10 mouse cellular contexts compared by ENCODE assay signal in genomic region chr7:126536466-126536865, GRCm38 (mm10). TPM values are rescaled to one million over a fixed set of nuclear protein-coding genes. Genes with fewer than 3 reads are reported as not detected.
DNase-seq lines count a peak whose midpoint lies in the region; ATAC-seq and TF ChIP-seq lines count a peak whose summit lies in the region.
"Had no signal": no experiment of that assay in that cellular context is flagged by ENCODE, and none has a peak within 500 bp of the region (broad histone marks: within the 10 kb centered on the region; RNA-seq: fewer than 3 reads in every experiment).

No protein-coding gene starts in this region.

- no peaks in the 10 kb centered on the region for H3K9me3 ChIP-seq in kidney, embryonic 15.5 days (replicated peaks)
- H3K9me3 ChIP-seq in embryonic facial prominence, embryonic 15.5 days (replicated peaks): no peaks in the 10 kb centered on the region
- no peaks in the 10 kb centered on the region for H3K9me3 ChIP-seq in intestine, embryonic 16.5 days (ENCODE audit: control insufficient read depth, low read length)
- H3K9me3 ChIP-seq: G1E had no signal

- no peak for DNase-seq in kidney, adult 2 months
- DNase-seq in natural killer cell, adult 2 months (ENCODE audit: low spot score in 2 of 2): no peak
- DNase-seq in ovary, adult 18-20 months (ENCODE audit: low spot score): no peak
- no peak for DNase-seq in layer of hippocampus, postnatal 14 days (ENCODE audit: low spot score in 2 of 2)

- no peak for TF ChIP-seq CTCF in kidney, adult 2 months (conservative IDR thresholded peaks at IDR 0.05; ENCODE audit: insufficient read depth, insufficient read length, low read depth, low read length)

- ATAC-seq in kidney, embryonic 15.5 days (replicated peaks; ENCODE audit: low FRiP score): no peak
- no peak for ATAC-seq in embryonic facial prominence, embryonic 15.5 days (ENCODE audit: insufficient number of reproducible peaks, low FRiP score, low TSS enrichment, low read depth)
- ATAC-seq in intestine, embryonic 16.5 days: no peak

- peaks cover 8% of the 10 kb centered on the region for H3K4me1 ChIP-seq in kidney, embryonic 15.5 days
- H3K4me1 ChIP-seq in kidney, adult 2 months (ENCODE audit: control insufficient read depth, insufficient read depth, low read length): no peaks in the 10 kb centered on the region
- 0 out of 2 replicates have a peak, but pooled peaks cover 8% of the 10 kb centered on the region for H3K4me1 ChIP-seq in embryonic facial prominence, embryonic 15.5 days
- H3K4me1 ChIP-seq in intestine, embryonic 16.5 days (ENCODE audit: control insufficient read depth, insufficient read depth, low read length): peaks cover 5% of the 10 kb centered on the region; the same call in 1 of the 2 replicates

- H3K9ac ChIP-seq in kidney, embryonic 15.5 days: no peak overlapping the region
- no peak overlapping the region for H3K9ac ChIP-seq in embryonic facial prominence, embryonic 15.5 days
- peak overlapping the region; percentile 65 for H3K9ac ChIP-seq in intestine, embryonic 16.5 days (ENCODE audit: low read depth, low read length)

- no peak for TF ChIP-seq POLR2A in kidney, adult 2 months (IDR thresholded peaks at IDR 0.05; ENCODE audit: low read depth, low read length)
- TF ChIP-seq POLR2A in myocyte (IDR thresholded peaks at IDR 0.05; ENCODE audit: insufficient read length, low read depth): no peak

- no peaks in the 10 kb centered on the region for H3K79me2 ChIP-seq in myocyte (ENCODE audit: control insufficient read depth, insufficient read depth)

- H3ac ChIP-seq in myocyte (ENCODE audit: control insufficient read depth, insufficient read length): no peak overlapping the region

- H3K4me3 ChIP-seq in kidney, embryonic 15.5 days (replicated peaks): peak overlapping the region; percentile 49
- H3K4me3 ChIP-seq in kidney, adult 2 months (ENCODE audit: insufficient read depth, low read depth, low read length): no peak overlapping the region
- peak overlapping the region; percentile 49 for H3K4me3 ChIP-seq in embryonic facial prominence, embryonic 15.5 days (replicated peaks)
- H3K4me3 ChIP-seq in intestine, embryonic 16.5 days (ENCODE audit: low read length): peak overlapping the region; percentile 52
- H3K4me3 ChIP-seq in myocyte: no peak overlapping the region

- 61% methylated on average over 9 of the region's 9 CpGs for WGBS in kidney, embryonic 15.5 days
- 53% methylated on average over 9 of the region's 9 CpGs for WGBS in kidney, adult 2 months
- WGBS in embryonic facial prominence, embryonic 15.5 days: 55% methylated on average over 9 of the region's 9 CpGs
- 65% methylated on average over 9 of the region's 9 CpGs for WGBS in intestine, embryonic 16.5 days

- peaks cover 24% of the 10 kb centered on the region for H3K27me3 ChIP-seq in kidney, embryonic 15.5 days
- H3K27me3 ChIP-seq in kidney, adult 2 months (replicated peaks; ENCODE audit: control insufficient read depth, insufficient read depth, low read length): 0 out of 2 replicates have a peak, but pooled peaks cover 3% of the 10 kb centered on the region
- H3K27me3 ChIP-seq in embryonic facial prominence, embryonic 15.5 days: peaks cover 11% of the 10 kb centered on the region
- peaks cover 2% of the 10 kb centered on the region; the same call in 1 of the 2 replicates for H3K27me3 ChIP-seq in intestine, embryonic 16.5 days (replicated peaks; ENCODE audit: control insufficient read depth, insufficient read depth, low read length)
- H3K27me3 ChIP-seq in myocyte (ENCODE audit: control insufficient read depth, insufficient read depth, insufficient read length): peaks cover 15% of the 10 kb centered on the region

- H3K4me2 ChIP-seq in kidney, embryonic 15.5 days: peak overlapping the region; percentile 87
- H3K4me2 ChIP-seq in embryonic facial prominence, embryonic 15.5 days (replicated peaks): peak overlapping the region; percentile 85
- peak overlapping the region; percentile 88 for H3K4me2 ChIP-seq in intestine, embryonic 16.5 days (ENCODE audit: low read depth, low read length)
- peak overlapping the region; percentile 59 for H3K4me2 ChIP-seq in myocyte (ENCODE audit: low read depth)

- H3K36me3 ChIP-seq in kidney, embryonic 15.5 days: no peaks in the 10 kb centered on the region
- no peaks in the 10 kb centered on the region for H3K36me3 ChIP-seq in kidney, adult 2 months (ENCODE audit: control insufficient read depth, insufficient read depth, low read length)
- no peaks in the 10 kb centered on the region for H3K36me3 ChIP-seq in embryonic facial prominence, embryonic 15.5 days
- H3K36me3 ChIP-seq in intestine, embryonic 16.5 days (ENCODE audit: control insufficient read depth, insufficient read depth, low read length): no peaks in the 10 kb centered on the region
- H3K36me3 ChIP-seq in myocyte (ENCODE audit: control insufficient read depth, insufficient read depth): no peaks in the 10 kb centered on the region
- H3K36me3 ChIP-seq: G1E had no signal

- no peak overlapping the region for H3K27ac ChIP-seq in kidney, embryonic 15.5 days
- no peak overlapping the region for H3K27ac ChIP-seq in kidney, adult 2 months (ENCODE audit: insufficient read depth, low read depth, low read length)
- H3K27ac ChIP-seq in embryonic facial prominence, embryonic 15.5 days (replicated peaks): no peak overlapping the region
- no peak overlapping the region for H3K27ac ChIP-seq in intestine, embryonic 16.5 days (ENCODE audit: low read length)
- H3K27ac ChIP-seq: macrophage had no signal

TF ChIP-seq in myocyte, 11 proteins besides CTCF, POLR2A, EP300 and RAD21:
- no peak for TF ChIP-seq POLR2AphosphoS2 (IDR thresholded peaks at IDR 0.05; ENCODE audit: insufficient read length, low read depth)

RNA-seq across cellular contexts. Expression of gene Eif3c, which starts 29.7 kb away (rescaled TPM):
- polyA plus RNA-seq in kidney, embryonic 15.5 days (2015; fragmentation: Nextera tagmentation; extraction: Ambion mirVana): 231 and 236 TPM in 2 replicates
- 105 TPM in 2 replicates for polyA plus RNA-seq in kidney, adult 2 months (2012; rRNA removed)
- 176 and 188 TPM in 2 replicates for polyA plus RNA-seq in embryonic facial prominence, embryonic 15.5 days (2015; fragmentation: Nextera tagmentation; extraction: Ambion mirVana)
- 180 and 194 TPM in 2 replicates for polyA plus RNA-seq in intestine, embryonic 16.5 days (2015; fragmentation: Nextera tagmentation; extraction: Ambion mirVana)
- 344 TPM for polyA plus RNA-seq in myocyte (2012; fragmentation: generic; extraction: Trizol)
- 100 to 1,000 TPM; 182 to 189 TPM for total RNA-seq in layer of hippocampus, postnatal 14 days (2021)

RNA-seq across cellular contexts. Expression of gene Atxn2l, which starts 33.2 kb away (rescaled TPM):
- 49.3 and 51.7 TPM in 2 replicates for polyA plus RNA-seq in kidney, embryonic 15.5 days (2015; fragmentation: Nextera tagmentation; extraction: Ambion mirVana)
- polyA plus RNA-seq in kidney, adult 2 months (2012; rRNA removed): 70.6 and 90.5 TPM in 2 replicates
- polyA plus RNA-seq in embryonic facial prominence, embryonic 15.5 days (2015; fragmentation: Nextera tagmentation; extraction: Ambion mirVana): 52.1 and 58.0 TPM in 2 replicates
- polyA plus RNA-seq in intestine, embryonic 16.5 days (2015; fragmentation: Nextera tagmentation; extraction: Ambion mirVana): 25.8 and 29.4 TPM in 2 replicates
- 104 TPM for polyA plus RNA-seq in myocyte (2012; fragmentation: generic; extraction: Trizol)
- total RNA-seq in layer of hippocampus, postnatal 14 days (2021): 100 to 1,000 TPM; 122 to 124 TPM

RNA-seq across cellular contexts. Expression of gene Apobr, which starts 48.3 kb away (rescaled TPM):
- polyA plus RNA-seq in kidney, embryonic 15.5 days (2015; fragmentation: Nextera tagmentation; extraction: Ambion mirVana): 0.72 and 0.82 TPM in 2 replicates
- 1.2 and 1.5 TPM in 2 replicates for polyA plus RNA-seq in kidney, adult 2 months (2012; rRNA removed)
- polyA plus RNA-seq in embryonic facial prominence, embryonic 15.5 days (2015; fragmentation: Nextera tagmentation; extraction: Ambion mirVana): 1.4 and 1.5 TPM in 2 replicates
- 0.65 and 1.5 TPM in 2 replicates for polyA plus RNA-seq in intestine, embryonic 16.5 days (2015; fragmentation: Nextera tagmentation; extraction: Ambion mirVana)
- 4.7 TPM for polyA plus RNA-seq in myocyte (2012; fragmentation: generic; extraction: Trizol)
- 1 to 10 TPM in 1 of 2 experiments, under 1 TPM in 1; 0.39 to 1.1 TPM for total RNA-seq in layer of hippocampus, postnatal 14 days (2021)

RNA-seq across cellular contexts. Expression of gene Cln3, which starts 49.2 kb away (rescaled TPM):
- 36.0 and 38.8 TPM in 2 replicates for polyA plus RNA-seq in kidney, embryonic 15.5 days (2015; fragmentation: Nextera tagmentation; extraction: Ambion mirVana)
- 117 and 120 TPM in 2 replicates for polyA plus RNA-seq in kidney, adult 2 months (2012; rRNA removed)
- polyA plus RNA-seq in embryonic facial prominence, embryonic 15.5 days (2015; fragmentation: Nextera tagmentation; extraction: Ambion mirVana): 33.7 and 38.4 TPM in 2 replicates
- 44.7 and 54.7 TPM in 2 replicates for polyA plus RNA-seq in intestine, embryonic 16.5 days (2015; fragmentation: Nextera tagmentation; extraction: Ambion mirVana)
- 3.6 TPM for polyA plus RNA-seq in myocyte (2012; fragmentation: generic; extraction: Trizol)
- 10 to 100 TPM; 24.3 to 28.3 TPM for total RNA-seq in layer of hippocampus, postnatal 14 days (2021)

RNA-seq across cellular contexts. Expression of gene Tufm, which starts 49.3 kb away (rescaled TPM):
- polyA plus RNA-seq in kidney, embryonic 15.5 days (2015; fragmentation: Nextera tagmentation; extraction: Ambion mirVana): 154 and 156 TPM in 2 replicates
- 219 and 227 TPM in 2 replicates for polyA plus RNA-seq in kidney, adult 2 months (2012; rRNA removed)
- 129 and 130 TPM in 2 replicates for polyA plus RNA-seq in embryonic facial prominence, embryonic 15.5 days (2015; fragmentation: Nextera tagmentation; extraction: Ambion mirVana)
- polyA plus RNA-seq in intestine, embryonic 16.5 days (2015; fragmentation: Nextera tagmentation; extraction: Ambion mirVana): 229 and 244 TPM in 2 replicates
- polyA plus RNA-seq in myocyte (2012; fragmentation: generic; extraction: Trizol): 167 TPM
- 10 to 100 TPM; 79.7 to 88.9 TPM for total RNA-seq in layer of hippocampus, postnatal 14 days (2021)

Comparison
In these comparisons a context has a peak if more than half of its experiments do, and no peak if none do; other contexts are left out.
1. H3K4me3 ChIP-seq: peak in kidney, embryonic 15.5 days (single experiment), embryonic facial prominence, embryonic 15.5 days (single experiment) and intestine, embryonic 16.5 days (single experiment); none in kidney, adult 2 months (single experiment) and myocyte (single experiment).
2. Peak in every context shown above with its lines, with median percentiles within 50 percentile points of each other: H3K4me2 ChIP-seq.